Mouse (Mus musculus): ENCODE measurements around the gene Tmem171. TPM values are rescaled to one million over a fixed set of nuclear protein-coding genes. Genes with fewer than 3 reads are reported as not detected.

Gene Tmem171
- total and polyA plus RNA-seq, 2 experiments from 2014 or later, result not detected

GRCm38 (mm10) chr13:98684144-98684900 is 10.3 kb downstream of the Tmem171 start:
- no peak overlapping the region for H3K27ac ChIP-seq
- 77% methylated on average over 9 of the region's 9 CpGs for WGBS
- no peaks in the 10 kb centered on the region for H3K27me3 ChIP-seq (ENCODE audit: insufficient read depth, low read length)
- no peaks in the 10 kb centered on the region for H3K9me3 ChIP-seq (ENCODE audit: low read length)
- no peak for ATAC-seq
- DNase-seq (ENCODE audit: low spot score), result no peak
- H3K4me1 ChIP-seq (ENCODE audit: insufficient read depth, low read length), result peaks cover 3% of the 10 kb centered on the region
- no peak overlapping the region for H3K4me3 ChIP-seq (ENCODE audit: low read length)
- no peak for TF ChIP-seq CTCF (IDR thresholded peaks at IDR 0.05; ENCODE audit: low read depth)
- no peaks in the 10 kb centered on the region for H3K36me3 ChIP-seq (ENCODE audit: insufficient read depth, low read length)
- H3K4me2 ChIP-seq (ENCODE audit: low read depth, low read length), result no peak overlapping the region
- no peak overlapping the region for H3K9ac ChIP-seq (replicated peaks; ENCODE audit: low read length)

- Histone ChIP-seq H3K4me3 (ENCODE audit: low read length) (no peak overlapping the region), H3K27me3 (ENCODE audit: insufficient read depth, low read length) (no peaks in the 10 kb centered on the region), H3K9me3 (ENCODE audit: low read length) (no peaks in the 10 kb centered on the region), H3K27ac (no peak overlapping the region), H3K36me3 (ENCODE audit: insufficient read depth, low read length) (no peaks in the 10 kb centered on the region), H3K4me2 (ENCODE audit: low read depth, low read length) (no peak overlapping the region), H3K9ac (replicated peaks; ENCODE audit: low read length) (no peak overlapping the region), H3K4me1 (ENCODE audit: insufficient read depth, low read length) (peaks cover 3% of the 10 kb centered on the region)
- WGBS, result 85% methylated on average over 2 of the region's 2 CpGs
- DNase-seq (ENCODE audit: low spot score) (no peak), ATAC-seq (no peak)
- no peak for TF ChIP-seq CTCF (IDR thresholded peaks at IDR 0.05; ENCODE audit: low read depth)
Observed at GRCm38 (mm10) chr13:98683412-98683811, 11.2 kb downstream of the Tmem171 start.

GRCm38 (mm10) chr13:98680470-98681060 is 14.1 kb downstream of the Tmem171 start:
- no peak overlapping the region for H3K9ac ChIP-seq (replicated peaks; ENCODE audit: low read length)
- 87% methylated on average over 5 of the region's 5 CpGs for WGBS
- TF ChIP-seq CTCF (IDR thresholded peaks at IDR 0.05; ENCODE audit: low read depth), result no peak

GRCm38 (mm10) chr13:98679631-98680041 is 15.0 kb downstream of the Tmem171 start:
- H3K9ac ChIP-seq (replicated peaks; ENCODE audit: low read length), result no peak overlapping the region
- no peaks in the 10 kb centered on the region for H3K36me3 ChIP-seq (ENCODE audit: insufficient read depth, low read length)
- H3K27ac ChIP-seq, result no peak overlapping the region
- 51% methylated on average over 4 of the region's 4 CpGs for WGBS
- no peak overlapping the region for H3K4me3 ChIP-seq (ENCODE audit: low read length)
- ATAC-seq (no peak), DNase-seq (ENCODE audit: low spot score) (no peak)
- no peaks in the 10 kb centered on the region for H3K27me3 ChIP-seq (ENCODE audit: insufficient read depth, low read length)
- no peak for TF ChIP-seq CTCF (IDR thresholded peaks at IDR 0.05; ENCODE audit: low read depth)
- no peaks in the 10 kb centered on the region for H3K4me1 ChIP-seq (ENCODE audit: insufficient read depth, low read length)
- no peaks in the 10 kb centered on the region for H3K9me3 ChIP-seq (ENCODE audit: low read length)
- no peak overlapping the region for H3K4me2 ChIP-seq (ENCODE audit: low read depth, low read length)

More at GRCm38 (mm10) chr13:98680470-98681060, 14.1 kb downstream of the Tmem171 start:
- DNase-seq (ENCODE audit: low spot score) (no peak), ATAC-seq (no peak)
- Histone ChIP-seq H3K27ac (no peak overlapping the region), H3K9me3 (ENCODE audit: low read length) (no peaks in the 10 kb centered on the region), H3K4me3 (ENCODE audit: low read length) (no peak overlapping the region), H3K4me2 (ENCODE audit: low read depth, low read length) (no peak overlapping the region), H3K4me1 (ENCODE audit: insufficient read depth, low read length) (no peaks in the 10 kb centered on the region), H3K27me3 (ENCODE audit: insufficient read depth, low read length) (no peaks in the 10 kb centered on the region), H3K36me3 (ENCODE audit: insufficient read depth, low read length) (no peaks in the 10 kb centered on the region)

- DNase-seq (ENCODE audit: low spot score) (no peak), ATAC-seq (no peak)
- Histone ChIP-seq H3K4me2 (ENCODE audit: low read depth, low read length) (no peak overlapping the region), H3K9ac (replicated peaks; ENCODE audit: low read length) (no peak overlapping the region), H3K4me1 (ENCODE audit: insufficient read depth, low read length) (no peaks in the 10 kb centered on the region), H3K36me3 (ENCODE audit: insufficient read depth, low read length) (no peaks in the 10 kb centered on the region), H3K9me3 (ENCODE audit: low read length) (no peaks in the 10 kb centered on the region), H3K27me3 (ENCODE audit: insufficient read depth, low read length) (no peaks in the 10 kb centered on the region), H3K27ac (no peak overlapping the region), H3K4me3 (ENCODE audit: low read length) (no peak overlapping the region)
- no peak for TF ChIP-seq CTCF (IDR thresholded peaks at IDR 0.05; ENCODE audit: low read depth)
- WGBS, result 89% methylated on average over 1 of the region's 1 CpGs
Observed at GRCm38 (mm10) chr13:98679230-98679629, 15.4 kb downstream of the Tmem171 start.

- no peaks in the 10 kb centered on the region for H3K27me3 ChIP-seq (ENCODE audit: insufficient read depth, low read length)
- H3K4me3 ChIP-seq (ENCODE audit: low read length), result no peak overlapping the region
- H3K4me1 ChIP-seq (ENCODE audit: insufficient read depth, low read length), result no peaks in the 10 kb centered on the region
- no peaks in the 10 kb centered on the region for H3K36me3 ChIP-seq (ENCODE audit: insufficient read depth, low read length)
- H3K9me3 ChIP-seq (ENCODE audit: low read length), result no peaks in the 10 kb centered on the region
- ATAC-seq (no peak), DNase-seq (ENCODE audit: low spot score) (no peak)
- no peak for TF ChIP-seq CTCF (IDR thresholded peaks at IDR 0.05; ENCODE audit: low read depth)
- no peak overlapping the region for H3K4me2 ChIP-seq (ENCODE audit: low read depth, low read length)
- no peak overlapping the region for H3K27ac ChIP-seq
- no peak overlapping the region for H3K9ac ChIP-seq (replicated peaks; ENCODE audit: low read length)
- 79% methylated on average over 4 of the region's 4 CpGs for WGBS
Observed at GRCm38 (mm10) chr13:98673922-98674321, 20.7 kb downstream of the Tmem171 start.

GRCm38 (mm10) chr13:98669296-98669695 is 25.3 kb downstream of the Tmem171 start:
- no peaks in the 10 kb centered on the region for H3K9me3 ChIP-seq (ENCODE audit: low read length)
- no peak overlapping the region for H3K27ac ChIP-seq
- H3K9ac ChIP-seq (replicated peaks; ENCODE audit: low read length), result no peak overlapping the region
- H3K27me3 ChIP-seq (ENCODE audit: insufficient read depth, low read length), result no peaks in the 10 kb centered on the region
- DNase-seq (ENCODE audit: low spot score), result no peak
- no peaks in the 10 kb centered on the region for H3K36me3 ChIP-seq (ENCODE audit: insufficient read depth, low read length)
- WGBS, result 76% methylated on average over 3 of the region's 3 CpGs
- ATAC-seq, result no peak
- TF ChIP-seq CTCF (IDR thresholded peaks at IDR 0.05; ENCODE audit: low read depth), result no peak
- no peak overlapping the region for H3K4me3 ChIP-seq (ENCODE audit: low read length)
- no peaks in the 10 kb centered on the region for H3K4me1 ChIP-seq (ENCODE audit: insufficient read depth, low read length)
- no peak overlapping the region for H3K4me2 ChIP-seq (ENCODE audit: low read depth, low read length)

Data from hindbrain, postnatal 0 days (tissue).